Mouse (Mus musculus) thymus, adult 2 months (tissue): ENCODE data around the gene Nek2.
A peak's percentile ranks its signal among the peaks of the same experiment; 100 is the strongest.

Experiments
- CTCF ChIP-seq: fragments of 200-500 bp; IDR thresholded peaks from 2 replicates; pipeline ENCODE4 v1.5.1; 2012; ENCODE audit warnings: mild to moderate bottlenecking, control low read depth, low read length, moderate library complexity, borderline replicate concordance; ENCODE audit not compliant: control insufficient read depth, poor library complexity, insufficient read depth; ENCODE audit errors: extremely low read depth
- POLR2A ChIP-seq: fragments of 200-500 bp; IDR thresholded peaks from 2 replicates; pipeline ENCODE4 v1.6.1; 2012; ENCODE audit warnings: mild to moderate bottlenecking, low read length, control low read depth, moderate library complexity; ENCODE audit not compliant: control insufficient read depth, poor library complexity, insufficient read depth; ENCODE audit errors: extremely low read depth

DNA sequence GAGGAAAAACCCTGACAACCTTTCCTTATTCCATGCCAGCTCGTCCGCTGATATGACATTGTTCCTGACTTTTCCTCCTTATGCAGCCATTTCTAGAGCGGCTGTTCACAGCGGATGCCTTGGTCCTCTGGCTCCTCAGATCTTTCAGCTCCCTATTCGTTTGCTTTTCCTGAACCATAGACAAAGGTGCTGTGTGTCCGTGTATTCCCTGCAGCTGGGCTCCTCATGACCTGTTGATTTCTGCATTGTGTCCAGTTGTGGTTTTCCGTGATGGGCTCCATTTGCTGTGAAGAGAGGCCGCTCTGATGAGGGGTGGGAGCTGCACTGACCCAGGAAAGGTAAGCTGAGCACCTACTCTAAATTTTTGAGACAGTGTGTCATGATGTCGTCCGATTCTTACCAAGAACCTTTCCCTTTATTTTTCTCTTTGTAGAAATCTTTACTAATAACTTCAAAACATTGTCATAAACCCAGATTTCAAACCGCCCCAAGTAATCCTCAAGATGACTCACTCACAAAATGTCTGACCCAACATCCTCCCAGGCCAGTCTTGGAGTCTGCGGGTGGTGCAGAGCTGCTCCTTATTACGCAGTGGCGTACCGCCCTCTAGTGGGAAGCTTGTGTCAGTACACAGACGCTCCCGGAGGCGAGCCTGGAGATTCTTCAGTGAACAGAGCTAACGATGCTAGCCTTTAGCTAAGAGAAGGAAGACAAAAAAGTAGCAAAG, 3.7 kb upstream of the Nek2 start:
- TF ChIP-seq CTCF, result peak; percentile 91
- TF ChIP-seq POLR2A, result 0 out of 2 replicates have a peak, but pooled peaks have one; percentile 31
